Mouse (Mus musculus) hindlimb bud, embryonic 11.5 days (tissue): Measurements from ENCODE around the gene Slc35f1.
"Not testable (repeated sequence)": the region's sequence is repeated elsewhere in the genome, so short reads cannot be mapped to it uniquely, and the experiment has no call there.

Source experiments
- DNase-seq: peaks from one replicate; pipeline ENCODE4 v3.0.0-alpha.2; 2012; ENCODE audit warnings: low read depth, low spot score; ENCODE audit errors: extremely low spot score

Slc35f1 gene

GRCm38 (mm10) chr10:52779926-52780485 is 89.7 kb downstream of the Slc35f1 start:
- DNase-seq = no peak

GRCm38 (mm10) chr10:52787075-52787474 is 96.7 kb downstream of the Slc35f1 start:
- no peak for DNase-seq

- DNase-seq = no peak
These were observed 101.2 kb downstream of the Slc35f1 start for GRCm38 (mm10) chr10:52791560-52791959.

DNA sequence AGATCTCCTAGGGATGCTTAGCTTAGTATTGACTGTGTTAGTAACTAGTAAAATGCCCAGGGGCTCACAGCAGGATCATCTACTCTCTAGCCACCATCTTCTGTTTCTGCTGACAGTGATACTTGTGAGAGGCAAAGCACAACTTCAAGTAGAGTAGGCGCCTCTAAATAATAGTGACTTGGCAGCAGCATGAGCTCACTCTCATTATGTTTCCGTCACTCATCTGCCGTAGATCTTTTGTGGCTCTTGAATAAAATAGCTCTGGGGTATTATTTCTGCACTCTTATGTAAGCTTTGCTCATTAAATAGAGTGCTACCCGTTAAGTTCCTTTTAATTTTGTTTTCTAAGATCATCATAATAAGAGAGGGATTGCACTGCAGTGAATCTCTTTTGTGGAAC is 107.1 kb downstream of the Slc35f1 start:
- no peak for DNase-seq

DNA sequence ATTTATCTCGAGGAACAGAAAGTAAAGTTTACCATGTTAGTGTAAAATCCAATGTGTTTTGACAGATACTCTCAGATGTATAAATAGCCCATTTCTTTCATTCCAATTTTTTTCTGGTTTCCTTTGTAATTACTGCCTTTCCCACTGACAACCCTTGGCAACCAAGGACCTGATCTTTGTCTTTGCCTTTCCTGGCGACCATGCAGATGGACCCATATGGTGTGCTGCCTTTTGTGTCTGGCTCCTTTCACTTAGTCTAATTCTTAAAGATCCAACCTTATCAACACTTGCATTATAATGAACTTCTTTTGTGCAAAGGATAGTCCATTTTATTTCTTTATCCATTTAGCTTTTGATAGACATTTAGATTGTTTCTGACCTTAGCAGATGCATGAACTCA is 117.5 kb downstream of the Slc35f1 start:
- DNase-seq = no peak

- no peak for DNase-seq
These were observed 122.5 kb downstream of the Slc35f1 start for GRCm38 (mm10) chr10:52812861-52813260.

GRCm38 (mm10) chr10:52814358-52814757 is 124.0 kb downstream of the Slc35f1 start:
- DNase-seq = no peak

DNA sequence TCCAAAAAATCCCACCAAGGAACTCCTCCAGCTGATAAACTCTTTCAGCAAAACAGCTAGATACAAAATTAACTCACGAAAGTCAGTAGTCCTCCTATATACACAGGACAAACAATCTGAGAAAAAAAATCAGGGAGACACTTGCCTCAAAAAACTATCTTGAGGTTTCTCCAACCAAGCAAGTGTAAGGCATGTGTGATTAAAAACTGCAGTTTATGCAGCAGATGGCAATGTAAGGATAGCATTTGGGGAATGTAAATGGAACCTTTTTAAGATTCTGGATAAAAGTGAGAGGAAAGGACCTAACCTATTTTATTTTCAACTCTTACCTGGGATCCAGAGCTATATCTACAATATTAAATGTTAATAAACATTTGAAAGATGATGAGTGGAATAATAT is 129.3 kb downstream of the Slc35f1 start:
- no peak for DNase-seq

DNA sequence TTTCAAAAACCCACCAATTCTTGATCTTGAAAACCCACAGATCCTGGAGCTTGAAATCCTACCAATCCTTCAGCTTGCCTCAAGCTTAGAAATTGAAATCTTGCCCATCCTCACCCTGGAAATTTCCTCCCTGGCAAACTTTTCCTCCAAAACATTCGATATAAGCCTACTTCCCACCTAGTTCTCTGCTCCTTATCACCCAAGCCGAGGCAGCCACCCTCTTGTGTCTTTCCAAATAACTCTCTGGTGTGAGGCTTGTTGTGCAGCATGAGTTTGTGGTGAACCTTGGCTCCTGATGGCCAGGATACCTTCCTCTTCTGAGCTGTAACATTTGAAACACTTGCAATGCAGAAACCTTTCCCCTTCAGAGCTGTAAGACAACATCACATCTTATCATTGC is 132.6 kb downstream of the Slc35f1 start:
- DNase-seq = no peak

DNA sequence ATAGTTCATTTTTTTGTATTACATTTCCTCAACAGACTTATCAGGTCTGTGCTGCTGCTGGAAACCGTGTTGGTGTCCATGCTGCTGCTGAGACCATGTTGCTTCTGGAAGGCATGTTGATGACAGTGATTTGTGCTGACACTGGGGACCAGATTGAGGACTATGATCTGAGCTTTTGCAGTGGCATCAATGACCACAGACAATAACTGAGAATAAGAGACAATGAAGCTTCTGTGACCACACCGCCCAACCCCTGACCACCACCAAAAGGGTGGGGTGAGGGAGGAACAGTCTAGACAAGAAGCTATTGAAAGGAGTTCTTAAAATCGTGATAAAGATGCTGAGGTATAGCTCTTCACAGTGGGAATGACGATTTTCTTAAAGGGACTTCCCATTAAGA is 135.4 kb downstream of the Slc35f1 start:
- DNase-seq = no peak

GRCm38 (mm10) chr10:52840819-52841218 is 150.5 kb downstream of the Slc35f1 start:
- DNase-seq = no peak

GRCm38 (mm10) chr10:52851994-52852393 is 161.7 kb downstream of the Slc35f1 start:
- DNase-seq = no peak

- no peak for DNase-seq
These were observed 170.5 kb downstream of the Slc35f1 start for GRCm38 (mm10) chr10:52860851-52861250.

- no peak for DNase-seq
These were observed 174.6 kb downstream of the Slc35f1 start for GRCm38 (mm10) chr10:52864936-52865335.

DNA sequence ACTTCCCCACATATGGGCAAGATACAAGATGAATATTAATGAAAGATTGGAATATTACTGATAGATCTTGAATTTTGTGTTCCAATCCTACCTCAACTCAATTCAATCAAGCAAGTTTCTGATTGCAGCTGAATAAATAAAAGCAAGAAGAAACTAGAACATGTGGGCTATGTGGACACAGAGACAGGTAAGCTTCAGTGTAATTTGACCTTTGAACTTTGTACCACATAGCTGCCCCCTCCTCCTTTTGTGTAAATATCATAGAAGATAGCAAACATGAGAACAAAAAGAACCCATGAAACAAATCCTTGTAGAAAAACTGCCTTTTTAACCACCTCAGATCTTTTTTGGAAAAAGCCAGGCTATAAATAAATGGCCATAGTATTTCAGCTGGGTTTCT is 180.8 kb downstream of the Slc35f1 start:
- no peak for DNase-seq

GRCm38 (mm10) chr10:52874133-52874532 is 183.8 kb downstream of the Slc35f1 start:
- DNase-seq = no peak

DNA sequence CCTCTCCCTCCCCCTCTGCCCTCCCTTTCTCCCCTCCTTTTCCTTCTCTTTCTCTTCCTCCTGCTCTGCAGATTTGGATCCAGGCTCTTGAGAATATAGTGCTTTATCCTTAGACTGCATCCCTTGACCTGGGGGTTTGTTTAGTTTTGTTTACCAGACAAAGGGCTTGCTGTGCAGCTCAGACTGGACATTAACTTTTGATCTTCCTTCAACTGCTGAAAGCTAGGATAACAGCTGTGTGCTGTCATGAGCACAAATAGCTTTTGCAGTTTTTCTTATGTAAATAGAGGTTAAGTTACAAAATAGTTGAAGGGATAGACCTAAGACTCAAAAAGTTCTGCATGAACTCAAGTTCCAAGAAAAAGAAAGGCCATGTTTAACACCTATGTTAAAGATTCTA is 184.4 kb downstream of the Slc35f1 start:
- no peak for DNase-seq

GRCm38 (mm10) chr10:52877263-52878021 is 187.1 kb downstream of the Slc35f1 start:
- DNase-seq = no peak

GRCm38 (mm10) chr10:52878093-52878801 is 187.9 kb downstream of the Slc35f1 start:
- no peak for DNase-seq

- DNase-seq = not testable (repeated sequence)
These were observed 206.4 kb downstream of the Slc35f1 start for GRCm38 (mm10) chr10:52896724-52897123.

GRCm38 (mm10) chr10:52904914-52905313 is 214.6 kb downstream of the Slc35f1 start:
- DNase-seq = no peak

DNA sequence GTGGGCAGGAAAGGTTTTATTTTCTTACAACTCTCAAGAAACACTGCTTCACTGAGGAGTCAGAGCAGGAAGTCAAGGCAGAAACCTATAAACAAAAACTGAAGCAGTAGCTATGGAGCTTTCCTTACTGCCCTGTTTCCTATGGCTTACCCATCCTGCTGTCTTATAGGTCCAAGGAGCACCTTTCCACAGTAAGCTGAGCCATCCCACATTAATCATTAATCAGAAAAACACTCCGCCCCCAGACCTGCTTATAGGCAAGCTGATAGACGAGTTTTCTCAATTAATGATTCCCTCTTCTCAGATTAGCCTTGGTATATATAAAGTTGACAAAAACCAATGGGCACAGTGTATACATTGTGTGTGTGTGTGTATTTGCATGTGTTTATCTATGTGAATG is 221.4 kb downstream of the Slc35f1 start:
- DNase-seq = no peak
